Mouse (Mus musculus) forebrain, embryonic 13.5 days (tissue): ENCODE data around the gene Cd24a. TPM values are rescaled to one million over a fixed set of nuclear protein-coding genes. Genes with fewer than 3 reads are reported as not detected.
A peak's percentile ranks its signal among the peaks of the same experiment; 100 is the strongest.

Experiments
- ATAC-seq: fragments of 200-750 bp; cut with Nextera tagmentation; 2 replicates; pipeline ENCODE4 v1.8.0; 2017
- H3K27ac ChIP-seq: fragments of 300-500 bp; sonication (generic); 2 replicates; pipeline ENCODE4 v1.5.1; 2015; ENCODE audit warnings: inconsistent platforms, mild to moderate bottlenecking, moderate library complexity
- H3K27me3 ChIP-seq: fragments of 300-500 bp; sonication (generic); 2 replicates; pipeline ENCODE4 v1.6.1; 2015; ENCODE audit warnings: mild to moderate bottlenecking, inconsistent platforms
- H3K36me3 ChIP-seq: fragments of 300-500 bp; sonication (generic); 2 replicates; pipeline ENCODE4 v1.6.1; 2015; ENCODE audit warnings: mild to moderate bottlenecking, inconsistent platforms; ENCODE audit not compliant: poor library complexity, severe bottlenecking
- H3K4me1 ChIP-seq: fragments of 300-500 bp; sonication (generic); 2 replicates; pipeline ENCODE4 v1.6.1; 2015; ENCODE audit warnings: inconsistent platforms
- H3K4me2 ChIP-seq: fragments of 300-500 bp; sonication (generic); 2 replicates; pipeline ENCODE4 v1.6.1; 2015; ENCODE audit warnings: inconsistent platforms, mild to moderate bottlenecking, moderate library complexity
- H3K4me3 ChIP-seq: fragments of 300-500 bp; sonication (generic); 2 replicates; pipeline ENCODE4 v1.5.1; 2015; ENCODE audit warnings: mild to moderate bottlenecking, inconsistent platforms
- H3K9ac ChIP-seq: fragments of 300-500 bp; sonication (generic); 2 replicates; pipeline ENCODE4 v1.6.1; 2015; ENCODE audit warnings: mild to moderate bottlenecking, inconsistent platforms
- H3K9me3 ChIP-seq: fragments of 300-500 bp; sonication (generic); replicated peaks from 2 replicates; pipeline ENCODE4 v1.6.1; 2016; ENCODE audit warnings: inconsistent platforms
- WGBS: fragments of 180-500 bp; shearing (Covaris S2); methylation state at CpG from one replicate; pipeline ENCODE4 v1.1.7; 2015; 5-methylcytosine and 5-hydroxymethylcytosine counted together
- polyA plus RNA-seq: library from polyadenylated mRNA; unstranded; fragments of >200 nt; fragmentation: Nextera tagmentation; extraction: Ambion mirVana; gene quantifications from 2 replicates; pipeline ENCODE4 v1.2.1, GENCODE M21; 2015

Gene Cd24a
- polyA plus RNA-seq, 1 experiment from 2014 or later: 710 TPM

DNA sequence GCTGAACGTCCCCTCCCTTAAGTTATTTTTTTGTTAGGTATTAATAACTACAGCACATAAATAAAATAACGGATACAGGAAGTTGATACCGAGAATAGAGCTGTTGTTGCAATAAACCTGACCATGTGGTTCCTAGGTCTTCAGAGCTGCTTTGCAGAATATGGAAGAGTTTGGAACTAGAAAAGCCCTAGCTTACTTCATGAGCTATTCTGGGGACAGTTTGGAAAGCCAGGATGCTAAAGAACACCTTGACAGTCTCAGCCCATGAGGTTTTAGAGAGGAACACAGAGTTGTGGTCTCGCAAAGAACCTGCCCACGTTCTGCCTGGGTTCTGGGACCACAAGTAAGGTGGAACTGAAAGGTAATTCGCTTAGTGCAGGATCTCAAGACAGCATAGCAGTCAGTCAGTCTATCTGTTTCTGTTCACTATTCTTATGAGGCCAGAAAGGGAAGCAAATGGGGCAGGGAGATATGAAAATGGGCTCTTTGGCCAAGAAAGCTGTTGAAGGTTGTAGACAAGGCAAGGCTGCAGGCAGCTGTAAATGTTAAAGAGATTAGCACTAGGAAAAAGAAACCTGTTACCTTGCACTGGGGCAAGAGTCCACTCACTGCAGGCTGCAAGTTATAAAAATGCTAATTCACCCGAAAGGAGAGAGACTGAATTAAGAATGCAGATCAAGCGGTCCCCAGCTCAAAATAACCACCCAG lies 10.5 kb downstream of the Cd24a start:
- H3K36me3 ChIP-seq: peaks cover 18% of the 10 kb centered on the region
- H3K4me3 ChIP-seq: no peak overlapping the region
- H3K4me2 ChIP-seq: no peak overlapping the region
- no peak overlapping the region for H3K9ac ChIP-seq
- H3K9me3 ChIP-seq: no peaks in the 10 kb centered on the region
- WGBS: 69% methylated on average over 8 of the region's 8 CpGs
- no peak for ATAC-seq
- H3K27me3 ChIP-seq: no peaks in the 10 kb centered on the region
- no peaks in the 10 kb centered on the region for H3K4me1 ChIP-seq
- H3K27ac ChIP-seq: no peak overlapping the region

DNA sequence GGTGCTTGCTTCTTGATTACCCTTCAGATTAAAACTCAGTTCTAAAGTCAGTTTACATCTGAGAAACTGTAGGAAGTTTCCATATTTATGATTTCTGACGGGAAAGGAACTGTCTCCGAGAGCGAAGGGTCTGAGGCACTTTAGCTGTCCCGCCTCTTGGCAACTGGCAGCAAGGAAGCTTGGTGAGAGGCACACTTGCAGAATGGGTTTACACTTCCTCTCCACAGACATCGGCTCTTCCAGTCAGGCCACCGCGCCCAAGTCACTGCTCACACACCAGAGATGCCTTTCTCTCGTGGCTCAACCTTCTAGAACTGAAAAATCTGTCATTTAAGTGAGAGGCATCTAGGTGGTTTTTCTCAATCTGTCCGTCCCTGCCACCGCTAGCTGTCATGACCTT lies 13.4 kb downstream of the Cd24a start:
- ATAC-seq: no peak
- no peaks in the 10 kb centered on the region for H3K36me3 ChIP-seq
- no peaks in the 10 kb centered on the region for H3K9me3 ChIP-seq
- H3K27me3 ChIP-seq: no peaks in the 10 kb centered on the region
- no peak overlapping the region for H3K27ac ChIP-seq
- no peak overlapping the region for H3K4me2 ChIP-seq
- H3K4me1 ChIP-seq: no peaks in the 10 kb centered on the region
- WGBS: 89% methylated on average over 10 of the region's 10 CpGs
- H3K4me3 ChIP-seq: no peak overlapping the region
- H3K9ac ChIP-seq: no peak overlapping the region

DNA sequence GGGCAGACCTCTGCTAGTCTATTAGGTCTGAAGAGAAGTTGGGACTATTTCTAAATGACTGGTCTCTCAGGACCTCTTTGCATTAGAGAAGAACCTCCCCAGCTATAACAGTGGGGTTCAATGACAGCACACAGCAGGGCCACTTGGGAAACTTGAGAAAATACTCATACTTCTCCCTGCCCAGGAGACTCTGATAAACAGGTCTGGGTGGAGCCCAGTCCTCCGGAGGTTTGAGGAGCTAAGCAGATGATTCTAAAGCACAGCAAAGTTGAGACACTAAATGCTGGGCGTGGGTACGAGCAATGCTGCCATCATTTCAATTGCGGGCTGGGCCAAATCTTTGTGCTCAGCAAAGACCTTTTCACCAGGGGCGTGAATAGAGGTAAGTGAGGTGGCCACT lies 15.1 kb downstream of the Cd24a start:
- WGBS: 75% methylated on average over 5 of the region's 5 CpGs
- H3K27me3 ChIP-seq: no peaks in the 10 kb centered on the region
- ATAC-seq: no peak
- H3K4me2 ChIP-seq: no peak overlapping the region
- no peaks in the 10 kb centered on the region for H3K4me1 ChIP-seq
- no peak overlapping the region for H3K27ac ChIP-seq
- no peak overlapping the region for H3K4me3 ChIP-seq
- no peaks in the 10 kb centered on the region for H3K36me3 ChIP-seq
- no peak overlapping the region for H3K9ac ChIP-seq
- no peaks in the 10 kb centered on the region for H3K9me3 ChIP-seq

DNA sequence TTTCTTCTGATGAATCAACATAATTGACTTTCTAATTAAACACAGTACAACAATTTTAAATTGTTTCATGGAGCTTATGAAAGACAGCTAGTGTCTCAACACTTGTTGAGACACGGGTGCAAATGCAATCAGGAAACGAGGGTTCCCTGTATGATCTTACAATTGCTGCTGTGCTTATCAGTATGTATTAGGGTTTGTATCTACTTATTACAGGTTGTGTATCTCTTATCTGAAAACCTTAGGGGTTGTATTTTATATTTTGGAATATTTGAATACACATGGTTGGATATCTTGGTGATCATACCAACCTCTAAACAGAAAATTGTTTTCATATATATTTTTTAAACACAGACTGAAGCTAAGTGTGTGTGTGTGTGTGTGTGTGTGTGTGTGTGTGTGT lies 16.1 kb downstream of the Cd24a start:
- no peak for ATAC-seq
- Histone ChIP-seq H3K9me3 (no peaks in the 10 kb centered on the region), H3K4me3 (no peak overlapping the region), H3K4me1 (no peaks in the 10 kb centered on the region), H3K9ac (no peak overlapping the region), H3K36me3 (no peaks in the 10 kb centered on the region), H3K4me2 (no peak overlapping the region), H3K27me3 (no peaks in the 10 kb centered on the region), H3K27ac (no peak overlapping the region)
- 77% methylated on average over 2 of the region's 2 CpGs for WGBS

DNA sequence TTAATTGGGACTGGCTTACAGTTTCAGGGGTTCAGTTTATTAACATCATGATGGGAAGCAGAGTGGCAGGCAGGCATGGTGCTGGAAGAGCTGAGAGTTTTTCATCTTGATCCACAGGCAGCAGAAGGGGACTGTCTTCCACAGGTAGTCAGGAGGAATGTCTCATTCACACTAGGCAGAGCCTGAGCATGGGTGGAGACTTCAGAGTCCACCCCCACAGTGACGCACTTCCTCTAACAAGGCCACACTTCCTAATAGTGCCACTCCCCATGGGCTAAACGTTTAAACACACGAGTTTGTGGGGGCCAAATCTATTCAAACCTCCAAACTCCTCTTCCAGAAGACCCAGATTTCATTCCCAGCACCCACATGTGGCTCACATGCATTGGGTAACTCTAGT lies 16.8 kb downstream of the Cd24a start:
- Histone ChIP-seq H3K4me3 (no peak overlapping the region), H3K27me3 (no peaks in the 10 kb centered on the region), H3K27ac (no peak overlapping the region), H3K9ac (no peak overlapping the region), H3K36me3 (no peaks in the 10 kb centered on the region), H3K9me3 (no peaks in the 10 kb centered on the region), H3K4me1 (no peaks in the 10 kb centered on the region), H3K4me2 (no peak overlapping the region)
- no peak for ATAC-seq
- WGBS: 67% methylated on average over 3 of the region's 3 CpGs

DNA sequence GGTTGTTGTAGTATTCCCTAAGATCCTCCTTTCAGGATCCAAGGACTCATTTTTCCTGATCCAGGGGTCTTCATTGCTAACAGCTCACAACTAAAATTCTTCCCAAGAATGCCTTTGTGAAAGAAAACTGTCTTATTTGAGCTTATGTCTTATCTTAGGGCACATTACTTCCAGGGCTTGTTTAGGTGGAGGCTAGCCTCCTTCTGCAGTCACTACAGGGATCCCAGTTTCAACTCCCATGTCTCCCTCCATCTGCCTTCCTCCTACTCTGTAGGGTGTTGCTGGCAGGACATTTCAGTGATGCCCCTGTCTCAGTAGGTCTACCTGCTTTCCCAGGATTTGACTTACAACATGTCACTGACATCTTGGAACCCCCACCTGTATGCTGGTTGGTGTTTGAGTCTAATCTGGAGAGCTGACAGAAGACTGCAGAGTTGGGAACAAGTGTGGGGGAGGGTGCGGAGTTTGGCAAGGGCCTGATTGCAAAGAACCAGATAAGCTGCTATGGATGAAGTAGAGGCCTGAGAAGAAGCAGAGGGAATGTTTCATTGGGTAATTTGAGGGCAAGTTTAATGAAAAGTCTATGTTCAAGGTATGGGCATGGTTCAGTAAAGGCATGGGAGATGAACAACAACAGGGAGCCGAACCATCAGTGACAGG lies 20.1 kb downstream of the Cd24a start:
- ATAC-seq: no peak
- Histone ChIP-seq H3K4me1 (peaks cover 12% of the 10 kb centered on the region), H3K9ac (no peak overlapping the region), H3K4me2 (no peak overlapping the region), H3K36me3 (no peaks in the 10 kb centered on the region), H3K9me3 (no peaks in the 10 kb centered on the region), H3K27me3 (no peaks in the 10 kb centered on the region), H3K4me3 (no peak overlapping the region), H3K27ac (no peak overlapping the region)
- WGBS: 85% methylated on average over 2 of the region's 2 CpGs

DNA sequence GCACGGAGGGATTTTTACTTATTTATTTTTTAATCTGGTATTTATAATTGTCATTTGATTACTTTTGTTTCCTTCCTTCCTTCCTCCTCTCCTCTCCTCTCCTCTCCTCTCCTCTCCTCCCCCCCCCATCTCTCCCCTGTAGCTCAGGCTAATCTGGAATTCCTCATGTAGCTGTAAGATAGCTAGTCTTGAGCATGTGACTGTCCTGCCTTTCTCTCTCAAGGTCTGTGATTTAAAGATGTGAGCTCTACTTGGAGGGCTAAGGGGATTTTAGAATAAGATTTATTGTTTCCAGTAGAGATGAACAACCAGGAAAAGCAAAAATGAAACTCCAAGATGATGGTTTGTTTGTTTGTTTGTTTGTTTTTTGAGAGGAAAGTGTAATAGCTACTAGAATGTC lies 23.0 kb downstream of the Cd24a start:
- Histone ChIP-seq H3K4me2 (no peak overlapping the region), H3K9ac (no peak overlapping the region), H3K36me3 (no peaks in the 10 kb centered on the region), H3K27ac (peak overlapping the region; percentile 85; the same call in 1 of the 2 replicates), H3K4me1 (peaks cover 12% of the 10 kb centered on the region), H3K4me3 (no peak overlapping the region), H3K9me3 (no peaks in the 10 kb centered on the region), H3K27me3 (no peaks in the 10 kb centered on the region)
- ATAC-seq: no peak
- WGBS: 71% methylated on average over 1 of the region's 1 CpGs

DNA sequence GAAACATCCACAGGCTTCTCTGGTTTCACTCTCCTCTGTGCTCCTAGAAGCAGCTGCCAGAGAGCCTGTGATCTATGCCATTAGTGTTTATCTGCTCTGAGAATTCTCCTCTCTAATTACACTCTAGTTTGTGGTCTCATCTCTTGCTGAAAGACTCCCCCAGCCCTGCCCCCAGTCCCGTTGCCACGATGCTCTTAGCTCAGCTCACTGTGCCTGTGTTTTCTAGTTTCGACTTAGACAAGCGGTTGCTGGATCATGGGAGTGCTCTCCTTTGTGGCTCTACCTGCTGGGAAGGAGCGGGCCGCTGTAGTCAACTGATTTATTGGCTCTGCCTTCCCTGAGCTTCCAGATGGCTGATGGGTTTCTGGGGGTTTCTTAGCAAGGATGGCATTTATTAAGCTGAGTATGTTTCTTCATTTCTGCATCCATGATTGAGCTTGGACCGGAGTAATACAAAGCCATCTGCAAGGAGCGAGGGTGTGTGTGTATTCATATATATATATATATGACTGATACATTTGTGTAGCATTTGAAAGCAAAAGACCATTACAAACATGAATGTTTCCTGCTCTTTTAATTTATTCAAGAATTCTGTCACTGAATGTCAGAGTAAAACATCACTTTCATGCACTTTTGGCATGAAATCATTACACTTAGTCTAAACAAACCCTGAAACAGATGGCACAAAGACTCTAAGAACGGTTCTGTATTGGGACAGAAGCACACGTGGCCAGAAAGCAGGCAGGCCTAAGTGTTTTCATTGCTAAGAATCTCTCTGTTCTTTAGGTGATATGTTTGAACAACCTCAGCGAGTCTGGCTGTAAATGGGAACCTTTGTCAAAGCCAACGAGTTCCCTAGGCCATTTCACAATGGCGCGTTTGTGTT lies 23.7 kb downstream of the Cd24a start:
- H3K4me2 ChIP-seq: peak overlapping the region; percentile 7; the same call in 1 of the 2 replicates
- 44% methylated on average over 14 of the region's 14 CpGs for WGBS
- H3K4me1 ChIP-seq: peaks cover 12% of the 10 kb centered on the region
- H3K4me3 ChIP-seq: no peak overlapping the region
- no peaks in the 10 kb centered on the region for H3K9me3 ChIP-seq
- no peak overlapping the region for H3K9ac ChIP-seq
- ATAC-seq: peak; percentile 83
- H3K36me3 ChIP-seq: no peaks in the 10 kb centered on the region
- H3K27ac ChIP-seq: peak overlapping the region; percentile 85
- no peaks in the 10 kb centered on the region for H3K27me3 ChIP-seq

DNA sequence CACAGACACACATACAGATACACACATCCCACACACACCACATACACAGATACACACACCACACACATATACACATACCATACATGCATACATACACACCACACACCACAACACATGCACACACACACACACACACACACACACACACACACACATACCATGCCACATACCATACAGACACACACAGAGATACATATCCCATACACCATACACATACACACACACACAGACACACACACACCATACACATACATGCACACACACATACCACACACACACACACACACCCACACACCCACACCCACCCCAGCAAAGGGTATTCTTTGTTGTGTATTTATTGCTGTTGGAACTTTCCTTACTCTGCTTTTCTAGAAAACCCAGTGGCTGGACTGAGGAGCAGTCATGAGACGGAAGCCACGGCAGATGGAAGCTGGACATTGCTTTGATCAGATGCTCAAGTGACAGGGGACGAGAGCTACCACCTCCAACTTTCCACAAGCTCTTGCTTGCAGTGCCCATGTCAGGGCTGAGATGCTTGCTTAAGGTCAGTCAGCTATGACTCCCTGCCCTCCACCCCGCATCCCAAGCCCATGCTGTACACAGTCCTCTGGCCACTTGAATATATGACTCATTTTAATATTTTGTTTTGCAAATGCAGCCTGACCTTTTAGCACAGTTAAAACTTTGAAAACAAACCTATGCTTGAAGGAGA lies 26.0 kb downstream of the Cd24a start:
- H3K9me3 ChIP-seq: no peaks in the 10 kb centered on the region
- H3K4me3 ChIP-seq: no peak overlapping the region
- H3K36me3 ChIP-seq: no peaks in the 10 kb centered on the region
- WGBS: 90% methylated on average over 4 of the region's 4 CpGs
- ATAC-seq: no peak
- peaks cover 12% of the 10 kb centered on the region for H3K4me1 ChIP-seq
- H3K9ac ChIP-seq: no peak overlapping the region
- H3K27me3 ChIP-seq: no peaks in the 10 kb centered on the region
- H3K4me2 ChIP-seq: no peak overlapping the region
- H3K27ac ChIP-seq: no peak overlapping the region

DNA sequence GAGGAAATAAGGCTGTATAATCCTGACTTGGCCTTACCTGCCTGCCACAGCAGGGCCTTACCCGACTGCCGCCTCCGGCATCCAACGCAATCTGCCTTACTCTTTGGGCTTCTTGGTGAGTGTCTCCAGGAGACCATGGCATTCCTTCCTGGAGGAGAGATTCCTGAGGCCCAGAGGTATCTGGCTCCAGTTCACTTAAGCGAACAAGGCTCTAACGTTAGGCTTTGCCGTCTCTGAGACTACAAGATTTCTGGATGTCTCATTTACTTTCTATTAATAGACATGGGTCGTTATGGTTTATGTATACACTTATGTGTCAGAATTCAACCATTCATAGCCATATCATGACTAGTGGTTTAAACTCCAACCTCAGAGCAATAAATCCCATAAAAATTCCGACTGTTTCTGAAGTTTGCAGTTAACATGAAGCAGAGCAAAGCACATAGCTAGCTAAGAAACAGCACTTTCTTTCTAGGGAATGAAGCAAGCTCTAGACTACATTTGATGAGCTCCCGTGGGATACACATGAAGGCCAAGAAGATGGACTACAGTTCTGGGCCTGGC lies 26.7 kb downstream of the Cd24a start:
- H3K4me1 ChIP-seq: peaks cover 12% of the 10 kb centered on the region
- no peak overlapping the region for H3K9ac ChIP-seq
- WGBS: 87% methylated on average over 10 of the region's 10 CpGs
- no peaks in the 10 kb centered on the region for H3K36me3 ChIP-seq
- H3K4me3 ChIP-seq: no peak overlapping the region
- H3K9me3 ChIP-seq: no peaks in the 10 kb centered on the region
- H3K4me2 ChIP-seq: no peak overlapping the region
- no peak overlapping the region for H3K27ac ChIP-seq
- ATAC-seq: no peak
- no peaks in the 10 kb centered on the region for H3K27me3 ChIP-seq

DNA sequence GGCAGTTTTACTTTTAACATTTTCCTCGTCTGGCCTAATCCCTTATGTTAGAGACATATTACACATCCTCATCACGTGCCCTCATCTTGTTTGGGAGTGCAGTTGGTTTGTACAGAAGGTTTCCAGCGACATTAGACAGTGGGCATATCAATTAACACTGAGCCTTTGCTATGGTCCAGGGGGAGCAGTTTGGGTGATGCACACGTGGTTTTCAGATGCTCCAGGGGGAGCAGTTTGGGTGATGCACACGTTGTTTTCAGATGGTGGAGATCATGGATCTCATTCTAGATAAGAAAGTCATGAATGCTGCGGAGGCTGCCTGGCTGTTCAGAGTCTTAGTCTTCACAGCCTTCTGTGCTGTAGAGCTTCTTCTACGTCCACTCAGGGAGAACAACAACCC lies 27.8 kb downstream of the Cd24a start:
- Histone ChIP-seq H3K27ac (no peak overlapping the region), H3K9ac (no peak overlapping the region), H3K9me3 (no peaks in the 10 kb centered on the region), H3K4me3 (no peak overlapping the region), H3K4me2 (no peak overlapping the region), H3K4me1 (peaks cover 12% of the 10 kb centered on the region), H3K27me3 (no peaks in the 10 kb centered on the region), H3K36me3 (no peaks in the 10 kb centered on the region)
- 88% methylated on average over 7 of the region's 7 CpGs for WGBS
- no peak for ATAC-seq
